Mouse (Mus musculus) embryonic fibroblast, embryonic 13.5 days (primary cell): ENCODE data around the gene Hist1h4k. TPM values are rescaled to one million over a fixed set of nuclear protein-coding genes. Genes with fewer than 3 reads are reported as not detected.

Experiments
- H3K27ac ChIP-seq: 2 replicates; pipeline ENCODE4 v1.5.1; 2012; ENCODE audit warnings: low read length, control low read depth, inconsistent platforms; ENCODE audit not compliant: insufficient read depth
- H3K4me1 ChIP-seq: 2 replicates; pipeline ENCODE4 v1.6.1; 2011; ENCODE audit warnings: low read length; ENCODE audit not compliant: control insufficient read depth, insufficient read depth
- H3K4me3 ChIP-seq: 2 replicates; pipeline ENCODE4 v1.5.1; 2011; ENCODE audit warnings: mild to moderate bottlenecking, control low read depth, low read length; ENCODE audit not compliant: insufficient read depth
- CTCF ChIP-seq: IDR thresholded peaks from 2 replicates; pipeline ENCODE4 v1.5.1; 2011; ENCODE audit warnings: mild to moderate bottlenecking, control low read depth, low read length, moderate library complexity, borderline replicate concordance; ENCODE audit not compliant: insufficient read depth
- POLR2A ChIP-seq: IDR thresholded peaks from 2 replicates; pipeline ENCODE4 v1.6.1; 2011; ENCODE audit warnings: low read depth, mild to moderate bottlenecking, control low read depth, low read length, moderate library complexity
- polyA plus RNA-seq: library from polyadenylated mRNA; stranded (reverse); fragments of >200 nt; gene quantifications from 2 replicates; pipeline ENCODE4 v1.2.4, GENCODE M21; 2011; ENCODE audit warnings: low read depth; ENCODE audit not compliant: missing spikeins, insufficient read length

The Hist1h4k gene
- polyA plus RNA-seq, 1 experiment = 7.3 TPM

DNA sequence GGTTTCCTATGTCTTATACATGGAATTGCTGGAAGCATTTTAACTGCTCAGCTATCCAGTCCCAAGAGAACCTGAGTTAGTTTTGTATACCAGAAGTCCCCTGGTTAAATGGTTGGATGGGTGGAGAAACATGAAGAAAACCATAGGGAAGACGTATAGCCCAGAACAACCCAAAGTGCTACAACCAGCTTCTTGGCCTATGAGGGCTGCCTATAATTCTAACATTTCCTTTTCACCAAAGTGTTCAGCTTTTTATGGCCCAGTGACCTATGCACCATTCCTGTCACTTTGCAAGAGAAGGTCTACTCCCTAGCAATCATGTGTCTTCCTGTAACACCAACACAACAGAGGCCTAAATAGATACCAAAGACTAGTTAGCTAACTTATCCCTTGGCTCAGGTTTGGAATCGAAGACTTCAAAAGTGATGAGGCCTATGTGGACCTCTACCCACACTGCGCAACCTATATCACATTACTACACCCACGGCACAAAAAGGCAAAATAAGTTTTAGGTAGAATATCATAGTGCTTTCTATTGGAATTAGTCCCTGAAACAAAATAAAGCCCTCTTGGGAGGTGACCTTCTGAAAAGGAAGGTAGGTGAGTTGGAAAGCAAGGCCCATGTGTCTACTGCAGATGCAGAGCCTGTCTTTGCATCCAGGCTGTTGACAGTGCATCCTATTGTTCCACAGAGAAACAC, 31.8 kb downstream of the Hist1h4k start:
- Histone ChIP-seq H3K4me3 (peak overlapping the region; percentile 50), H3K27ac (peak overlapping the region; percentile 54)
- TF ChIP-seq POLR2A (peak; percentile 89), CTCF (no peak)

DNA sequence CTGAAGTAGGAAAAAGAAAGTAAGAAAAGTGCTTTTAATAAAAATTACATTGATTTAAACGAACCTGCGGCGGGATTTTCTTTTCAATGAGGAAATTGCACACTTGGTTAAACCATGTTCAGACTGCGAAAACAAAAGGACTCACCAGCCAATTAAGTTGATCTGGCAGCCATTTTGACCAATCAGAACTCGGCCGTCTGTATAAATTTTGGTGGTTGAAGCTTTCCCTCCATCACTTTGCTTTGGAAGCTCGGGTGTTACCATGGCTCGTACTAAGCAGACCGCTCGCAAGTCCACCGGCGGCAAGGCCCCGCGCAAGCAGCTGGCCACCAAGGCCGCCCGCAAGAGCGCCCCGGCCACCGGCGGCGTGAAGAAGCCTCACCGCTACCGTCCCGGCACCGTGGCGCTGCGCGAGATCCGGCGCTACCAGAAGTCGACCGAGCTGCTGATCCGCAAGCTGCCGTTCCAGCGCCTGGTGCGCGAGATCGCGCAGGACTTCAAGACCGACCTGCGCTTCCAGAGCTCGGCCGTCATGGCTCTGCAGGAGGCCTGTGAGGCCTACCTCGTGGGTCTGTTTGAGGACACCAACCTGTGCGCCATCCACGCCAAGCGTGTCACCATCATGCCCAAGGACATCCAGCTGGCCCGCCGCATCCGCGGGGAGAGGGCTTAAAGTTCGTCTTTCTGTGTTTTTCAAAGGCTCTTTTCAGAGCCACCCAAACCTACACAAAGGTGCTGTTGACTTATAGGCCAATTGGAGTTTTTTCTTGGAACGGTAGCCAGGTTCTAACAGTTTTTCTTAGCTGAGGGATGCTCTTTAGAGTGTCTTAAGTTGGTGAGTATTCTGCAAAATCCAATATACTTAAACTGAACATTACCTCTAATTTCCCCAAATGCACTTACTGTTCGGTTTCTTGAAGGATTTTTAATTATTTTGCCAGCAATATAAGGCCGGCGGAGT, 32.6 kb downstream of the Hist1h4k start, which contains the start of gene Hist1h3h:
Gene Hist1h3h, plus strand, starts transcription at position 263 of the 961 bp plus-strand sequence.
- peak; percentile 87 for TF ChIP-seq POLR2A
- Histone ChIP-seq H3K4me3 (peak within 1 kb of the TSS; percentile 55), H3K27ac (peak within 1 kb of the TSS; percentile 80), H3K4me1 (peaks cover 13% of the 10 kb centered on the region; the same call in 1 of the 2 replicates)

More for the DNA sequence above, 31.8 kb downstream of the Hist1h4k start:
- peaks cover 13% of the 10 kb centered on the region; the same call in 1 of the 2 replicates for H3K4me1 ChIP-seq

DNA sequence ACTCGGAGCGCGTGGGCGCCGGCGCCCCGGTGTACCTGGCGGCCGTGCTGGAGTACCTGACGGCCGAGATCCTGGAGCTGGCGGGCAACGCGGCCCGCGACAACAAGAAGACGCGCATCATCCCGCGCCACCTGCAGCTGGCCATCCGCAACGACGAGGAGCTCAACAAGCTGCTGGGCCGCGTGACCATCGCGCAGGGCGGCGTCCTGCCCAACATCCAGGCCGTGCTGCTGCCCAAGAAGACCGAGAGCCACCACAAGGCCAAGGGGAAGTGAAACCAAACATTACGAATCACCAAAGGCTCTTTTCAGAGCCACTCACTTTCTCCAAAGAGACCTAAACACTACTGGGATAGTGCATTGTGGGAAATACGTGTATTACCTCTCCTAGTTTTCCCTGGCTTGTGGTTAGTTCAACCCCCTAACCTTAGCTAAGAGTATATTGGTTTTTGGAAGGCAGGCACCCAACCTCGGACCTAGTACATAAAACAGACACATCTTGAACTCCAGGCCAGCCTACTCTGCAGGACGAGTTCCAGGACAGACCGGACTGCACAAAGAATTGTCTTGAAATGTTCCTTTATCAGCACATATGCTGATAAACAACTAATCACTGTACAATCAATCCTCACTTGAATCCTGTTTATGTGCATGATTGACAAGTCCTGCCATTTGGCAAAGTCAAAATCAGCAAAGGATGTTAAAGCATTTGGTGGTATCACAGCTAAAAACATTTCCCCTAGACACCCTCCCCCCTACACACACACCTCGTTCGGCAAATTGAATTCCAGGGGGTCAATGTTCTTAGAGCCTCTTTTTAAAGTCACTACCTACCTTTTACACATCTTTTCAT, 33.5 kb downstream of the Hist1h4k start:
- Histone ChIP-seq H3K4me1 (peaks cover 13% of the 10 kb centered on the region; the same call in 1 of the 2 replicates), H3K4me3 (peak overlapping the region; percentile 37), H3K27ac (peak overlapping the region; percentile 54)
- peak; percentile 81 for TF ChIP-seq POLR2A

DNA sequence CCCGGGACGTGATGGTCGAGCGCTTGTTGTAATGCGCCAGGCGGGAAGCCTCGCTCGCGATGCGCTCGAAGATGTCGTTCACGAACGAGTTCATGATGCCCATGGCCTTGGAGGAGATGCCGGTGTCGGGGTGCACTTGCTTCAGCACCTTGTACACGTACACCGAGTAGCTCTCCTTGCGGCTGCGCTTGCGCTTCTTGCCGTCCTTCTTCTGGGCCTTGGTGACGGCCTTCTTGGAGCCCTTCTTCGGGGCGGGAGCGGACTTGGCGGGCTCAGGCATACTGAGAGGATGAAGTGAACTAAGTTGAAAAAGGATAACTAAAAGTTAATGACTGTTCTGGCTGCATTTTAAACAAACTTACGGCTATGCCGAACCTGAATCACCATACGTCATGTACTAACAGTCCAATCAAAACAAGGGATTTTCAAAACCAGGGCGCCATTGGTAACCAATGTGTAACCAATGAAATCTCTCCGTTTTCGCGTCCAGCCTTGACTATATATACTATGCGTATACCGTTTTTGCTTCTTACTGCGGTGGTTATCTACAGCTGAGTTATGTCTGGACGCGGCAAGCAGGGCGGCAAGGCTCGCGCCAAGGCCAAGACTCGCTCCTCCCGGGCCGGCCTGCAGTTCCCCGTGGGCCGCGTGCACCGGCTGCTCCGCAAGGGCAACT, 34.3 kb downstream of the Hist1h4k start, which contains the start of the genes Hist1h2bl and Hist1h2ai:
Gene Hist1h2bl, minus strand, starts transcription at position 280 of the 676 bp plus-strand sequence.
Gene Hist1h2ai, plus strand, starts transcription at position 559 of the 676 bp plus-strand sequence.
- peak within 1 kb of the TSS; percentile 52 for H3K4me3 ChIP-seq
- H3K4me1 ChIP-seq = peaks cover 13% of the 10 kb centered on the region; the same call in 1 of the 2 replicates
- H3K27ac ChIP-seq = peak within 1 kb of the TSS; percentile 82
- peak; percentile 83 for TF ChIP-seq POLR2A

DNA sequence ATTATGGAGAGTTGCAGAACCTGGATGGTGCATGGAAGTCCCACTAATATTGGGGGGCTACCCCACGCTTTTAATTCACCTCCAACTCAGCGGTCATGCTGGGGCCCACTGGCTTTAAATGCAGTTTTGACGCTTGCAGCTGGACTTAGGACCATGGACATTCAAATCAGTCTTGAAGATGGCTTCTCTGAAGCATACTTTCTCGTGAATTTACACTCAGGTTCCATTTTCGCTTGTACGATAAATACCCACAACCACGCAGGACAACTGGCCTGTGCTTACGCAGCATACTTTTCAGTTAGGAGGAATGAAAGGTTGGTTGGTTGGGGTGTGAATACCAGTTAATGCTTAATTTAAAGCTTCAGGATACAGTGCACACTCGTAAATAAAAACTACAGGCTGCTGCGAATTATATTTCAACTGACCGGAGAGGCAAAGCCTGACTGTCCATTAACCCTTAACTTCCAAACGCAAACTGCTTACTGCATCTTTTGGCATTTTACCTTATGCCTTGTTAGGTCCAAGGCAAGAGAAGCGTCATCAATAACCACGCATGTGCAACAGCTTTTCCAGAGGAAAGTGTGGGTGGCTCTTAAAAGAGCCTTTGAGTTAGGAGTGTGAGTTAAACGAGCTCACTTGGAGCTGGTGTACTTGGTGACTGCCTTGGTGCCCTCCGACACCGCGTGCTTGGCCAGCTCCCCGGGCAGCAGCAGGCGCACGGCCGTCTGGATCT, 35.0 kb downstream of the Hist1h4k start:
- Histone ChIP-seq H3K4me3 (peak overlapping the region; percentile 52), H3K27ac (peak overlapping the region; percentile 82)

DNA sequence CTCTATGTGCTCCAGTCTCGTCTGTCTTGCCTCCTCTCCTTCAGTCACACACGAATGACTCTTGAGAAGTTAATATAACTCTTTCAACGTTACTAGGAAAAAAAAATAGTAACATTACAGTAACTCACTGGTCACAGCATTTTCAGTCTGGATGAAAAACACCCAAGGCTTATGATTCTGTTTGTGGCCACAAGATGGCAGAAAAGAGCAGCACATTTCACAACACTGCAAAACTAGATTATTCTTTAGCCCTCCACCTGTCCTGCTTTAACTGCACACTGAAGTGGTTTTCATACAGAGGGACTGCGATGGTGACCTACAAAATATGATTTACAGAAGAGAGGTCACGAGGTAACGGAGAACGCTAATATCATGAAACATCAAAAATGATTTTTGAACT, 35.6 kb downstream of the Hist1h4k start:
- Histone ChIP-seq H3K27ac (no peak overlapping the region), H3K4me3 (peak overlapping the region; percentile 52), H3K4me1 (peaks cover 13% of the 10 kb centered on the region; the same call in 1 of the 2 replicates)
- no peak for TF ChIP-seq CTCF
- no peak for TF ChIP-seq POLR2A

More for the DNA sequence above, 35.0 kb downstream of the Hist1h4k start:
- peaks cover 13% of the 10 kb centered on the region; the same call in 1 of the 2 replicates for H3K4me1 ChIP-seq
- TF ChIP-seq POLR2A = peak; percentile 64
- TF ChIP-seq CTCF = no peak

DNA sequence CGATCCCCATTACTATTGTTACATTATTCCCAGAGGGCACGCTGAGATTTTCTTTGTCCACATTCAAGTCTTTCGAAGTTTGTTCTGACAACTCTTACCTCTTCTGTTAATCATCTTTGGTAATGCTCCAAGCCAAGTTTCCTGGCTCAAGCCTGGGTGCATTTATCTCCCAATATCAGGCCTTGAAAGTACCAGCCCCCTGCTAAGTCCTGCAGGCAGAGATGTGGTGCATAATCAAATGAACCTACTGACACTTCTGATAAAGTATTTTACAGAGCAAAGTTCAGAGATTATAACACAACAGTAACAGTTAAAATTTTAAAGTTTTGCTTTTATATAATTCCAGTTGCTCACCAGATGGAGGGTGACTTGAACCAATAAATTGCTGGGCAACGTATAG, 38.6 kb downstream of the Hist1h4k start:
- peak overlapping the region; percentile 99; the same call in 1 of the 2 replicates for H3K4me3 ChIP-seq
- H3K27ac ChIP-seq = no peak overlapping the region
- TF ChIP-seq POLR2A = no peak
- no peak for TF ChIP-seq CTCF
- H3K4me1 ChIP-seq = peaks cover 6% of the 10 kb centered on the region; the same call in 1 of the 2 replicates

DNA sequence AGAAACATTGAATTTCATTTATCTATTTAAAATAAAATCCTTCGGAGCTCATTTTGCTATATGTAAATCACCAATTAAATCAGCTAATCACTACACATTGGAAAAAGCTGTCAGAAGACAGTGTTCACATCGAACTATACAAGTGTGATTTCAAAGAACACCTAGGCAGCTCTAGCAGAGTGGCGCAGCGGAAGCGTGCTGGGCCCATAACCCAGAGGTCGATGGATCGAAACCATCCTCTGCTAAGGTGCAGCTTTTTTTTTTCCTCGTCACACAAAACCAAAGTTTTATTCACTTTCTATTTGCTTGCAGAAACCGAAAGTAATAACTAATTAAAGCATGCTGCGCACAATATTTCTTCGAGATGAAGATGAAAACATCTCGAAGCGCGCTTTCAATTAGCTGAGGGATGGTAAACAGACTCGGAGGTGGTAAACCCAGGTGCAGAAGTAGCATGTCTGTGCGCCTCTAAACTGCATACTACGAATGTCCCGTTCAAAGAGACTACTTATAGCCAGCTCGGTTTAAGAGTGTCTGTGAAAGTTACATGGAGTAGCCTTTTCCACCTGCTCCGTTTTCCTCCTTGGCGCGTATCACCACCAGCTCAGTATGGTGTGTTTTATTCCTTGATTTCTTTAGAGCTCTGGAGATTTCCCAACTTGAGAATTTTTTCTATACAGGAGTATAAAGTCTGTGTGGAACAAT, 39.3 kb downstream of the Hist1h4k start:
- H3K27ac ChIP-seq = no peak overlapping the region
- TF ChIP-seq POLR2A (0 out of 2 replicates have a peak, but pooled peaks have one; percentile 17), CTCF (no peak)
- H3K4me3 ChIP-seq = peak overlapping the region; percentile 99
- H3K4me1 ChIP-seq = peaks cover 6% of the 10 kb centered on the region; the same call in 1 of the 2 replicates
